Mouse (Mus musculus) monocyte, adult 2 months (primary cell): Measurements from ENCODE around the gene Gfod2.

Experiments used
- DNase-seq, 2 experiments: peaks; one replicate each; pipeline ENCODE4 v3.0.0; 2022; ENCODE audit warnings: low spot score in 2 of 2, low read depth in 1 of 2

The Gfod2 gene

DNA sequence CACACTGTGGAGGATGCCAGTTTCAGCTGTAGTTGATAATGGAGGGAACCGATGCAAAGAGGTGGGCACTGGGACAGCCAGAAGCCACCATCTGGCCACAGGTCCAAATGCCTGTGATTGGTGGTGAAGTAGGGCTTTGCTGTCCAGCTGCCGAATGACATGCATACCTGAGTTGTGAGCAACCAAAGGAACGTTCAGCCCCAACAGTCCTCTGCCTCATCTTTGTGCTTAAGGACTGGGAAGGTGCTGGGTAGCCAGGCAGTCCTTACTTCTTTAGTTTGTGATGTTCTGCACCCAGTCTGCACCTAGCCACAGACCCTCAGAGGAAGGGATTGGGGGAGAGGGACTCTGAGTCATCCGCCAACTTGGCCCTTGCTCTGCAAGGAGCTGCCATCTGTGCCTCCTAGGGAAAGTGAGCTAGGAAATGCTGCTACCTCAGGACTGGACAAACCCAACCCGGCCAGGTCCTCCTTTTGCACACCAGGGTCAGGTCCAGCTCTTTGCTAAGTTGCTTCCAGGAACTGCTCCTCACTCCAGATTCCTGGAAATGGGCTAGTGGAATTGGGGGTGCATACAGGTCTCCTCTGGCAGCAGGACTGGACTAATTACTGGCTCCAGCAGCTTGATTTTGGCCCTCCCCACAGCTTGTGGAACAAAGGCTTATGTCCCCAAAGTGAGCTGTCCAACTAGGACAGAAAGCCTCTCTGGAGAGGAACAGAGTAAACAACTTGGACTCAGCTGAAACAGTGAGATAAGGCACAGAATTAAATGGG, 10.2 kb upstream of the Gfod2 start:
- DNase-seq, result no peak

DNA sequence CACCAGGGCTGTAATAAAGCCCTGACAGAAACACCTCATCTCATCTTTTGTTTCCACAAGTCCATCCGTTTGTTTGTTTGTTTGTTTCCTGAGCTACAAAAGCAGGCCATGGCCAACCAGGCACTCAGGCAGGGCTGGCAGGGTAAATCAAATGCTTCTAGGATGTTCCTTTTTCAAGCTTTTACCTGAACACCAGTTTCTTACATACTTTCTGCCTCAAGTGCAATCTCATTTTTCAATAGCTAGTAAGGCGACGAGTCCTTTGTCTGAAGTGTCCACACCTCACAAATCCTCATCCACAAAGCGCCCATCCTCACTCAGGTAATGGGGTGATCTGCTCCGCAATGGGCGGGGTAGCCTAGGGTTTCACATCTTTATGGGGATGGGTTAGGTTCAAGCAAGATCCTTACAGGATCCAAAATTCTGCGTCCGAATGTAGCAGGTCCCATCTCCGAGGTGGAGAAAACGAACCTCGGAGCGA, 628 bp downstream of the Gfod2 start:
- DNase-seq, result no peak

DNA sequence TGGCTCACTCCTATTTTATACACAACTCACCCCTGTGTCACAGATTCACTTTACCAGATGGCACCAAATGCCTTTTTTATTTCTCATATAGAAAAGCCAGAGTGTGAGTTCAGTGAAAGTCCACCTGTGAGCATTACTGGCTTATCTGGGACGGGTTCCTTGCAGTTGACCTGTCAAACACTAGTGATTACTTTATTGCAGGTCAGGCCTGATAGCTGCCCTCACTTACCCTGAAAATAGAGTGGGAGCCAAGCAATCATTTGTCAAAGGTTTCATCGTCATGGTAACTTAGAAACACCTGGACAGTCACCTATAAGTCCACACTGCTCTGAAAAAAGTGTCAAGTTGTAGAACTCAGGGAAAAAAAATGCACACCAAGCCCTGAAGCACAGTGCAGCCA, 3.8 kb downstream of the Gfod2 start:
- DNase-seq, result no peak

DNA sequence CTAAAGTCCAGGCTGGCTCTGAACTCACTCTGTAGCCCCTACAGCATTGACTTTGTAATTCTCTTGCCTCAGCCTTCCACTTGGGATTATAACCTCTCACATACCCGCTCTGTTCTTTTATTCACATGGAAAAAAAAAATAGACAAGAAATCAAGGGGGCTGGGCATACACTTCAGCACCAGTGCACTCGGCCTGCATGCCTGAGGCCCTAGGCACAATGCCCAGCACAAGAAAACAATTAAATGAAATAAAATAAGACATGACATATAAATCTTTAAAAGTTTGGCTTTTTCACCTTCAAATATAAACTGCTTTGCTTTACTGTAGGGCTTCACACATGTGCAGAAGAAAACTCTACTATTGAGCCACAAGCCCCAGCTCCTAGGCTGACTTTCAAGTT, 4.5 kb downstream of the Gfod2 start:
- DNase-seq, result no peak

DNA sequence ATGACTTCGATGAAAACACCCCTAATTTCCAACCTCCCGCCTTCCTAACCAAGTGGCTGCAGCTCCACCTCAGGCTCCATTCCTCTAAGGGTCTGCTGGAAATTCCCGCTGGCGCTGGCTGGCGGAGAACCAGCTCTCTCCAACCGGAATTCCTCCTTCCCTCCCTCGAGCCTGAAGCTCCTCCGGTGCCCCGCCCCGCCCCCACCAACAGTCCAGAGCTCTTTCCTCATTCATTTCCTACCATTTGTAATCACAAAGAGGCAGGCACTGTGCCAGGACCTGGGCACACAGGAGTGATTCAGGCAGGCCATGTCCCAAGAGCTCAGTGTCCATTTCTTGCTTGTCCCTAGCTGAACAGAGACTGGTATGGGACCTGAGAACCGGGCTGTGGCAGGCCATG, 7.9 kb downstream of the Gfod2 start:
- DNase-seq, result no peak

DNA sequence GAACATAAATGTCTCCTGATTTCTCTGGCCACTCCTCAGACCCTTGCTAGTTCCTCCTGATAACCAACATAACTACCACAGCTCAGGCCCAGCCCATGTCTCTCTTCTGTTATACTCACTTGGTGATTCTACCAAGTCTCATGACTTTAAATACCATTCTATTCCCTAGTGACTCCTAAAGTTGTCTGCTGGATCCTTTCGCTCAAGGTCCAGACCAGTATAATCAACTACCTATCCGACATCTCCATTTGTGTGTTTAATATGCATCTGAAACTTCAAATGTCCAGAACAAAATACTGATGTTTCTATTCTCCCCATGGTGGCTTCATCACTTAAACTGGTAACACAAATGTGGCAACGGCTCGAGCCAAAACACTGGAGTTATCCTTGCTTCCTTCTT, 15.2 kb downstream of the Gfod2 start:
- no peak for DNase-seq

DNA sequence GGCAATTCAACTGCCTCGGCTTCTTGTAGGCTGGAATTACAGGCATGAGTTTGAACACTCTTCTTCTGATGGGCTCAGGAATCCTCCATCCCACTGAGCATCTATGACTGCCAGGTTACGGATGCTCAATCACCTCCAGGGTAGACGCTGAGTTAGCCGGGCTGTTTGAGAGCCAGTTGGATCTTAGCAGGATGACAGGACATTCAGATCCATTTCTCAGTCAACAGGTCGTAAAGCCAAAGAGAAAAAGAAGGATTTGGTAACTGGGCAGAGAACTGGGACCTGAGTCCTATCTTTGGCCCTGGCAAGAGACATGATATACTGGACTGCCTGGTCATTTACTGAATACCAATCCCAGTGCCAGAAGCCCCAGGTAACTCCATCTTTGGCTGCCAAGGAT, 19.2 kb downstream of the Gfod2 start:
- no peak for DNase-seq

DNA sequence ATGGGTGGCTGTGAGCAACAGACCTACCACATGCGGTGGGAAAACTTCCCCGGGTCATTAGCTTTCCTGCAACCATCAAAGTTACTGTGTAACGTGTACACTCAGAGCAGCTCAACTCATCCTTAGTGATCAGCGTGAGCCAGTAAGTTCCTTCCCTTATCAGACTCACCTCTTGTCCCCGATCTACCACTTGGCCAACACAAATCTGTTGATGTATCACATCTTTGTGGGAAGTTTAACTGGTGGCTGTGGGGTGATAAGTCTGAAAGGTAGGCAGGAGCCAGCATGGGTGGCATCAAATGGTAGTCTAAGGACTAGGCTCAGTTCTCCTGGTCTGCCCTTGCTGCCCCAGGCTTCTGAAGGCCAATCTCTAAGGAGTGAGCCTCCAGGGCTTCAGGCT, 26.3 kb downstream of the Gfod2 start:
- no peak for DNase-seq

DNA sequence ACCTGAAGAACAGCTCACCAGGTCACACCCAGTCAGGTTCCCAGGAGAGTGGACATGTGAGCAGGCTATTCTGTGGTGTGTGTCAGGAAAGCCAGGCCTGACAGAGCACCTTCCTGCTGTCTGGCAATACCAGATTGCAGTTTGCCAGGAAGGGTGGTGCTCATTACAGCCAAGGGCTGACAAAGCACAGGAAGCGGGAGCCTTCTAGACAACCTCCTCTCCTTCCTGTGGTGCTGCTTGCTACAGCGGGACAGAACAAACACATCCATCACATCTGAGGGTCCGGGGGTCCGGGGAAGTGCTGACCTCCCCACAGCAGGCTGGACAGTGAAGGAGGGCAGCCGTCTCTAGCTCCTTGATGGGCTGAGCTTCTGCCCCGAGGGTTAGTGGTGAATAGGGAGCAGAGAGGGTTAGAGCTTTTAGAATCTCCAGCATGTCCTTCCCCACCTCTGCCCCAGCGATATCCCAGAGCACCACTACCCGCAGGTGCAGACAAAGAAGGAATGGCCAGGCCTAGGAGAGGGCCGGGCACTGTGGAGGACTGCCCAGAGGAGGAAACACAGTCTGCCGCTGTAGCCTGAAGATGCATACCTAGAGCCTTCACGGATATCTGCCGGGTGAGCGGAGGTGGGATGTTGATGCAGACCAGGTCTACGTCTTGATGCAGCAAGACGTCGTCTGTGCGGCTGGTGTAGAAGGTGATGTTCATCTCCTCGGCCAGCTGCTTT, 30.9 kb downstream of the Gfod2 start:
- no peak for DNase-seq

DNA sequence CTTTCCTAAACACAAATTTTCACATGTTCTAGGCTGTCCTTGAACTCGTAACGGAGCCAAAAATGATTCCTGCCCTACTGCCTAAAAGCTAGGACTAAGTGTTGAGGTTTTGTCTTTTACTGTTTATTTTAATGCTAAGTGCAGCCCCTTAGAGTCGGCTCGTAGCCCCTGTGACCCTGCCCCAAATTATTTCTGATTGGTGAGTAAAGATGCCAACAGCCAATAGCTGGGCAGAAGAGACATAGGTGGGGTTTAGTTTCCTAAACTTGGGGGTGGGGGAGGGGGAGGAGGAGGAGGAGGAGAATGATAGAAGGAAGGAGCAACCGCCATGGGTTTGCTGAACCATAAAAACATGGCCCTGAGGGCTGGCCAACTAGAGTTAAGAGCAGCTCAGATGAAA, 32.7 kb downstream of the Gfod2 start:
- DNase-seq, result no peak

DNA sequence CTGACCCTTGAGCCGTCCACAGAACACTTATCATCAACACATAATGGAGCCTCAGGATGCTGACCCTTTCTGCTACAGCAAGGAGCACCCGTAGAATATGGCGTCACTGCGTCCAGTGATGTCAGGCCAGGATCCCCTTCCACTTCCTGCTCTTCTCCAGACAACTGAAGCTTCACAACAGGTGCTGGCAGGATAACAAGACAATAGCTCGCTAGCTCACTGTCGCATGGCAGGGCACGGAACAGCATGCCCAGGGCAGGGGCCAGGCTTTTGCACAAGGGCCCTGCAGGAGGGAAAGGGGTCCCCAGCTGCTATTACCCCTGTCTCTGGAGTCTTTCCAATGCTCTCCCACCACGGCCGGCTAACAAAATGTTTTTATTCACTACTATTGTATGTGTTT, 35.6 kb downstream of the Gfod2 start:
- DNase-seq, result no peak

DNA sequence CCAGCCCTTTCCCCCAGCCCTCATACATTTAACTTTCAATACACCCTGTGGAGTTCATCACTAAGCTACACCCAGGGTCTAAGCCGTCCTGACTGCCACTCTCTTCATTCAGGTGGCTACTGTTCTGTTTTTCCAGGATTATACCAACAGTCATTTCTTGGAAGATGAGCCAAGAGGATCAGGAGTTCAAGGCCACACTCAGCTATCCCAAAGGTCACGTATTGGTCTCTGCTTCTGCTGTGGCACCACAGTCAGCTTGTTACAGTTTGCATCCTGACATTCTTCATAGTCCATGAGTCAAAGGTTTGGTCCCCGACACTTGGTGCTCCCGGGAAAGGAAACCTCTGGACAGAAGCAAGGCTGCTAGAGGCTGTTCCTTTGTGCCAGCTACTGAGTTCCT, 38.8 kb downstream of the Gfod2 start:
- no peak for DNase-seq

DNA sequence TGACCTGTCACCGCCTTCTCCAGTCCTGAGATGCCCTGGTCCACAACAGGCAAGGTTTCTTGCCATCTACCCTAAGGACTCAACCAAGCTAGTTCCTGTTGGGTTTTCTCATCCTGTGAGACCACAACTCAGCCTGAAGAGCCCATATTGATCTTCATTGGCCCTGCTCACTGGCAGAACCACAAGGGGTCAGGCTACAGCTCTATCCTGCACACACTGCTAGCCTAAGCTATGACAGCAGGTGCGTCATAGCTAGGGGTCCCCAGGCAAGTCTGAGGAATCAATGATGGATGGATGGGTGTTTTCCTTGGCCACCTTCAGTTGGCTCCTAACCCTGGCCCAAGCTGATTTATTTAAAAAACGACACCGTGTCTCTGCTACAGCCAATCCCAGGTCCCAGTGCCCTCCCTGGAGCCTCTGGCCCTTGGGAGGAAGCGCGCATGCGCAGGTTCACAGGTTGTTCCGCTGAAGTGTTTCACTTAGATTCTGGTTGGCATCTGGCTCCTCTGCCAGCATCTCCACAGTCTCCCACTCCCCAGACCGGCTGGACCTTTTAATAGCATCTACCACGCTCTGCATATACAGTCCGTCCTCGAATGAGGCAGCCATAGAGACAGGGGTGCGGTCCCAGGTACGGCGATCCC, 42.0 kb downstream of the Gfod2 start:
- DNase-seq, result no peak

DNA sequence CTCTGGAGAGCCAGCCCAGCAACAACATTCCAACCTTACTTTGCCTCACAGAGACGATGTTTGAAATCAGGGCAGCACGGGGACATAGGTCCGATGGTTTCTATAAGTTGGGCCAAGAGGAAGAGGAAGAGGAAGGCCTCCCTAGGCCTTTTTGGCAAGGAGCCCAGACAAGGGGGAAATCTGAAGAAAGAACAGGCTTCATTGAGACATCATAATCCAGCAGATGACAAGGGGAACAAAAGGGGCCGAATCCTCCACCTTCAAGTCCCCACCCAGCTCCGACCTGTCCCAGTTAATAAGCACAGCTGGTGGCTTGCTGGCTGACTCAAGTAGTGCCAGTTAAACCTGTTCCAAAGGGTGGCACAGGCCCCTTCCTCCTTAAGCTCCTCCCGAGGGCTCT, 43.4 kb downstream of the Gfod2 start:
- no peak for DNase-seq

DNA sequence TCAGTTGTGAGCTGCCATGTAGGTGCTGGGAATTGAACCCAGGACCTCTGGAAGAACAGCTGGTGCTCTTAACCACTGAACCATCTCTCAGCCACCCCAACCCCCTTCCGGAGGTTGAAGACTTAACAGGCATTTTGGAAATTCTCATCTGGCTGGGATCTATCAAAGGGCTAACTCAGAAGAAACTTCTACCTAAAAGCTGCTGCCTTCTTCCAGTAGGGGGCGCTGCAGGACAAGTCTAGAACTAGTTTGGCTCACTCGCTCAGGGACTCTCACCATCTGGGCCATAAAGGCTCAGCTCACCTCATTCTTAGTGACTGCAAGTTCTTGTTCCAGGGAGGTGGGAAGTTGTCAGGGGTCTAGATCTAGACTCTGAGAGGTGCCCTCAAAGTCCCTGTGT, 44.3 kb downstream of the Gfod2 start:
- peak; percentile 46 to 70 for DNase-seq

DNA sequence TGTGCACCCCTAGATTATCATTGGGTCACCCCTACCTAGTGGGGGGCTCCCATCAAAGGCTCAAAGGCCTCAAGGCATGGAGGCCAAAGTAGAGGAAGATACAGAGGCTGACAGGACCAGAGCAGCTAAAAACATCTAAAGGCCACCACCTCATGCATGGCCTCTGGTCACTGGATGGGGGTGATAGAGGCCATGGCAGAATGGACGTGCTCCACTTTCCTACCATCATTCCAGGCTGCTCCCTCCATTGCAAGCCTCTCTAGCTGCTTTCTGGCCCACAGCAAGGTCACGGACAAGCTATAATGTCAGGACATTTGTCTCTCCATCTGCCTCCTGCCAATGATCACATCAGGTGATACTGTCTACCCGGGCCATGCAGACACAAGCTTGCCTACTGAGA, 46.2 kb downstream of the Gfod2 start:
- DNase-seq, result no peak

DNA sequence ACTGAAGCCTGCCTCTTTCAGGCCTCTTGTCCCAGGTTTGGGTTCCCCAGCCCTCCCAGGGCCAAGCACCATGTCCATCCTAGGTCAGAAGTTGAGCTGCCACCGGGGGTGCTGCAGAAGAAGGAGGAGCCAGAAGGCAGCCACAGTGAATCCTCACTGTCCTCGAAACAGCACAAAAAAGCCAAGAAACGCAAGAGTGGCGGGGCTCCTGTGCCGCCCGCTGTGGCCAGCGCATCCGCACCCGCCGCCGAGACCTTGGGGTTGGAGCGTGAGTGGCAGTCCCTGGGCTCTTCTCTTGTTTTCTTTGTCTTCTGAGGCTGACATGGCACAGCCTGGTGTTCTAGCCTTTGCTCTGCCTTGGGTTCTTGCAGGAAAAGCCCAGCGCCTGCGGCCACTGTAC, 49.1 kb downstream of the Gfod2 start:
- no peak for DNase-seq

DNA sequence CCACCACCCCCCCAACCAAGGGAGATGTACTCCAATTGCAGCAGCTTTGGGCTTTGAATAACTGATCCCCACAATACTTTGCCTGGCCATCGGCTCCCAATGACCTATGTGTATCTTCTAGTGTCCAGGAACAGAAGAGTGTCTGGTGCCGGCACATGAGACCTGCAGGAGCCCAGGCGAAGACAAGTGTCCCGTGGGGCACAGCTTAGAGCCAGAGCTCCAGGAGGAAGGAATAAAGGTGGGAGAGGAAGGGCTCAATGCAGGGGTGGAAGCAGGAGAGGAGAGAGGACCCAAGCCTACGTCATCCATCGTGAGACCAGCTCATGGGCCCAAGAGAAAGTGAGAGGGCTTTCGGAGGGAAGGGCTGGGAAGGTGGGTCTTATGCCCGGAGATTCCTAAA, 49.8 kb downstream of the Gfod2 start:
- no peak for DNase-seq

DNA sequence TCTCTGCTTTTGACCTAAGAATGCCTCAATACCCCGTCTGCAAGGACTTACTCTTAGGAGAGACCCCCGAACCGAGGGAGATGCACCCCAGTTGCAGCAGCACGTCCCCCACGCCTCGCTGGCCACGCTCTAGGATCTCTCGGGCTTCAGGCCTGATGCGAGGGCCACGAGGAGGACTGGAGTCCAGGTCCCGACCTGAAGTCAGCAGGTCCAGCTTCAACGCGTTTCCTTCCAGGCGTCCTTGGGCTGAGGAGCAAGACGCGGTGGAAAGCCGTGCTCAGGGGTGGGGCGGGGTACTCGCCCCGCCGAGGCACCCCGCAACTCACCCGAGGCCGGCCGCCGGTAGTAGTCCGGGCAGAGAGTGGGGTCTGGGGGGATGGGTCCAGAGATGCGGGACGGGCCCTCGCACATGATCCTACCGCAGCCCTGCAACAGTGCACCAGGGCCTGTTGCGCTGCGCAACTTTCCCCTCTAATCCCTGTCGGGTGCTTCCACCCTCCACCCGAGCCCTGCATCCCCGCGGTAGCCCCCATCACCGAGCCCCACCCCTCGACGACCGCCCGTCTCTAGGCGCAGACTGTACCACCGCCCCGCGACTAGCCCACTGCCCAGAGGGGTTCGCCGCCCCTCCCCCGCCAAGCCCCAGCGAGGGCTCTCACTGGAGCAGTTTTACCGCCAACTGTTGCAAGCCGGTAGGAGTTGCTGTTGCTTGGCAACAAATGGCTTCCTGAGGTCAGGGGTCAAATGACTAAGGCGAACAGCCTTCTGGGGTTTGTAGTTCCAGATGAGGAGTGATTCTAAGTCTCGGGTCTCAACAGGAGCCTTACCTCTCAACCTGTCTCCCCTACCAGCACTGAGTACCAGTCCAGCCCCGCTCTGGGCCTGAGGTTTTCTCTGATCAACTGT, 50.7 kb downstream of the Gfod2 start, which contains the start of the genes 4933405L10Rik and Enkd1:
Gene 4933405L10Rik (plus strand): TSS at position 158 of the 906 bp plus-strand sequence.
Gene Enkd1 (minus strand): TSS at position 713 of the 906 bp plus-strand sequence.
- DNase-seq, result peak; percentile 53 to 66

DNA sequence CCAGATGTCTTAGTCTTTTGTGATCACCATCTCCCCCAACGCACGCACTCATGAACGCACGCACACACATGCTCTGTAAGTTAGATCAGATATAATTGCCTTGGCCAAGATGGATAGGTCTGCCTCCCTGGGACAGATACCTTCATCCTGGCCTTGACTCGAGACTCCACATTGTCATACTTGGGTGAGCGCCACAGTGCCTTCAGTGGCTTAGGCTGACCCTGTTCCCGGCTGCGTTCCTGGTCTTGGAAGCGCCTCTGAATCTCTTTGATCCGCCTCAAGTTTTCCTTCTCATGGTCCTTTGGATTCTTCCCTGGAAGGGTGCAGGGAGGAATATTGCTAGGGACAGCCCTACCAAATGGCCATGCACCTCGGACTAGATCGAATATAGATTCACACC, 52.0 kb downstream of the Gfod2 start:
- no peak for DNase-seq

DNA sequence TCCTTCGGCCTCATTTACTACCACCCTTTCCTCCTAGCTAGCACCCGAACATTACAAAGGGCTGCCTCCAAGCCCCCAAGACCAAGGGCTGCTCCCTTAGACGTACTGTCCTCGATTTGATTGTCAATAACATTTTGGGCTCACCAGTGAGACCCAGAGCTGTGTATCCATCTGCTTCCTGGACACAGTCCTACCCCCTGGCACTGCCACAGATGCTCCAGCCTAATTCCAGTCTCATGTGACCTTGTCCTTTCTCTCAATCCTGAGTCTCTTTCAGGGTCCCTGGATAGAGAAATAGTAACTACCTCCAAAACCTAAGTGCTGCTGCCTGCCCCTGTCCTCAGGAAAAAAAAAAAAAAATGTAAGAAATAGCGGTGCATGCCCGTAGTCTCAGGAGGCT, 53.5 kb downstream of the Gfod2 start:
- no peak for DNase-seq
